Mouse (Mus musculus): ENCODE results near the gene Nmb. TPM values are rescaled to one million over a fixed set of nuclear protein-coding genes. Genes with fewer than 3 reads are reported as not detected.

The Nmb gene
- polyA plus RNA-seq, 1 experiment from 2014 or later: 5.9 TPM

- 0 out of 2 replicates have a peak, but pooled peaks cover 6% of the 10 kb centered on the region for H3K36me3 ChIP-seq (ENCODE audit: control insufficient read depth, insufficient read depth, low read length)
- no peak overlapping the region for H3K4me3 ChIP-seq (ENCODE audit: low read depth, low read length)
- H3K27ac ChIP-seq (ENCODE audit: low read length): no peak overlapping the region
- H3K4me1 ChIP-seq (ENCODE audit: control insufficient read depth, insufficient read depth, low read length): no peaks in the 10 kb centered on the region
- WGBS: 95% methylated on average over 1 of the region's 1 CpGs
- no peak for ATAC-seq
- no peaks in the 10 kb centered on the region for H3K9me3 ChIP-seq (replicated peaks; ENCODE audit: control insufficient read depth, low read length, poor library complexity, severe bottlenecking)
- H3K27me3 ChIP-seq (ENCODE audit: control insufficient read depth, insufficient read depth, low read depth, low read length): no peaks in the 10 kb centered on the region
- H3K4me2 ChIP-seq (ENCODE audit: low read length): no peak overlapping the region
- H3K9ac ChIP-seq (ENCODE audit: low read depth, low read length): no peak overlapping the region
Observed at GRCm38 (mm10) chr7:80932777-80933176, 27.9 kb upstream of the Nmb start.

- H3K36me3 ChIP-seq (ENCODE audit: control insufficient read depth, insufficient read depth, low read length): peaks cover 12% of the 10 kb centered on the region; the same call in 1 of the 2 replicates
- H3K27ac ChIP-seq (ENCODE audit: low read length): no peak overlapping the region
- no peaks in the 10 kb centered on the region for H3K9me3 ChIP-seq (replicated peaks; ENCODE audit: control insufficient read depth, low read length, poor library complexity, severe bottlenecking)
- H3K9ac ChIP-seq (ENCODE audit: low read depth, low read length): no peak overlapping the region
- no peaks in the 10 kb centered on the region for H3K4me1 ChIP-seq (ENCODE audit: control insufficient read depth, insufficient read depth, low read length)
- no peak overlapping the region for H3K4me3 ChIP-seq (ENCODE audit: low read depth, low read length)
- no peaks in the 10 kb centered on the region for H3K27me3 ChIP-seq (ENCODE audit: control insufficient read depth, insufficient read depth, low read depth, low read length)
- WGBS: 94% methylated on average over 8 of the region's 8 CpGs
- H3K4me2 ChIP-seq (ENCODE audit: low read length): no peak overlapping the region
- no peak for ATAC-seq
Observed at GRCm38 (mm10) chr7:80931618-80932207, 26.8 kb upstream of the Nmb start.

- H3K9me3 ChIP-seq (replicated peaks; ENCODE audit: control insufficient read depth, low read length, poor library complexity, severe bottlenecking): no peaks in the 10 kb centered on the region
- peaks cover 17% of the 10 kb centered on the region for H3K36me3 ChIP-seq (ENCODE audit: control insufficient read depth, insufficient read depth, low read length)
- H3K27ac ChIP-seq (ENCODE audit: low read length): no peak overlapping the region
- H3K9ac ChIP-seq (ENCODE audit: low read depth, low read length): no peak overlapping the region
- no peaks in the 10 kb centered on the region for H3K4me1 ChIP-seq (ENCODE audit: control insufficient read depth, insufficient read depth, low read length)
- H3K27me3 ChIP-seq (ENCODE audit: control insufficient read depth, insufficient read depth, low read depth, low read length): no peaks in the 10 kb centered on the region
- ATAC-seq: no peak
- H3K4me2 ChIP-seq (ENCODE audit: low read length): no peak overlapping the region
- 85% methylated on average over 2 of the region's 2 CpGs for WGBS
- H3K4me3 ChIP-seq (ENCODE audit: low read depth, low read length): no peak overlapping the region
Observed at GRCm38 (mm10) chr7:80923165-80923564, 18.3 kb upstream of the Nmb start.

GRCm38 (mm10) chr7:80919647-80920008 is 14.8 kb upstream of the Nmb start:
- ATAC-seq: no peak
- no peaks in the 10 kb centered on the region for H3K27me3 ChIP-seq (ENCODE audit: control insufficient read depth, insufficient read depth, low read depth, low read length)
- peaks cover 17% of the 10 kb centered on the region for H3K36me3 ChIP-seq (ENCODE audit: control insufficient read depth, insufficient read depth, low read length)
- H3K9me3 ChIP-seq (replicated peaks; ENCODE audit: control insufficient read depth, low read length, poor library complexity, severe bottlenecking): no peaks in the 10 kb centered on the region
- no peak overlapping the region for H3K4me3 ChIP-seq (ENCODE audit: low read depth, low read length)
- no peaks in the 10 kb centered on the region for H3K4me1 ChIP-seq (ENCODE audit: control insufficient read depth, insufficient read depth, low read length)
- no peak overlapping the region for H3K9ac ChIP-seq (ENCODE audit: low read depth, low read length)
- no peak overlapping the region for H3K27ac ChIP-seq (ENCODE audit: low read length)
- WGBS: 91% methylated on average over 5 of the region's 5 CpGs
- H3K4me2 ChIP-seq (ENCODE audit: low read length): no peak overlapping the region

GRCm38 (mm10) chr7:80918982-80919646 is 14.2 kb upstream of the Nmb start:
- Histone ChIP-seq H3K27me3 (ENCODE audit: control insufficient read depth, insufficient read depth, low read depth, low read length) (no peaks in the 10 kb centered on the region), H3K4me3 (ENCODE audit: low read depth, low read length) (no peak overlapping the region), H3K4me1 (ENCODE audit: control insufficient read depth, insufficient read depth, low read length) (no peaks in the 10 kb centered on the region), H3K36me3 (ENCODE audit: control insufficient read depth, insufficient read depth, low read length) (peaks cover 13% of the 10 kb centered on the region), H3K27ac (ENCODE audit: low read length) (no peak overlapping the region), H3K9ac (ENCODE audit: low read depth, low read length) (no peak overlapping the region), H3K4me2 (ENCODE audit: low read length) (no peak overlapping the region), H3K9me3 (replicated peaks; ENCODE audit: control insufficient read depth, low read length, poor library complexity, severe bottlenecking) (no peaks in the 10 kb centered on the region)
- no peak for ATAC-seq
- 88% methylated on average over 8 of the region's 8 CpGs for WGBS

GRCm38 (mm10) chr7:80917916-80918465 is 13.1 kb upstream of the Nmb start:
- H3K9ac ChIP-seq (ENCODE audit: low read depth, low read length): no peak overlapping the region
- H3K4me1 ChIP-seq (ENCODE audit: control insufficient read depth, insufficient read depth, low read length): no peaks in the 10 kb centered on the region
- H3K27me3 ChIP-seq (ENCODE audit: control insufficient read depth, insufficient read depth, low read depth, low read length): no peaks in the 10 kb centered on the region
- no peak for ATAC-seq
- H3K36me3 ChIP-seq (ENCODE audit: control insufficient read depth, insufficient read depth, low read length): peaks cover 13% of the 10 kb centered on the region; the same call in 1 of the 2 replicates
- no peak overlapping the region for H3K27ac ChIP-seq (ENCODE audit: low read length)
- H3K4me3 ChIP-seq (ENCODE audit: low read depth, low read length): no peak overlapping the region
- WGBS: 92% methylated on average over 4 of the region's 4 CpGs
- H3K4me2 ChIP-seq (ENCODE audit: low read length): no peak overlapping the region
- H3K9me3 ChIP-seq (replicated peaks; ENCODE audit: control insufficient read depth, low read length, poor library complexity, severe bottlenecking): no peaks in the 10 kb centered on the region

GRCm38 (mm10) chr7:80912496-80912895 is 7.6 kb upstream of the Nmb start:
- no peak for ATAC-seq
- H3K27me3 ChIP-seq (ENCODE audit: control insufficient read depth, insufficient read depth, low read depth, low read length): no peaks in the 10 kb centered on the region
- H3K4me1 ChIP-seq (ENCODE audit: control insufficient read depth, insufficient read depth, low read length): no peaks in the 10 kb centered on the region
- H3K36me3 ChIP-seq (ENCODE audit: control insufficient read depth, insufficient read depth, low read length): peaks cover 21% of the 10 kb centered on the region
- 91% methylated on average over 8 of the region's 8 CpGs for WGBS
- no peak overlapping the region for H3K9ac ChIP-seq (ENCODE audit: low read depth, low read length)
- no peak overlapping the region for H3K27ac ChIP-seq (ENCODE audit: low read length)
- H3K4me2 ChIP-seq (ENCODE audit: low read length): no peak overlapping the region
- H3K4me3 ChIP-seq (ENCODE audit: low read depth, low read length): no peak overlapping the region
- H3K9me3 ChIP-seq (replicated peaks; ENCODE audit: control insufficient read depth, low read length, poor library complexity, severe bottlenecking): no peaks in the 10 kb centered on the region

GRCm38 (mm10) chr7:80911053-80911452 is 6.2 kb upstream of the Nmb start:
- Histone ChIP-seq H3K4me1 (ENCODE audit: control insufficient read depth, insufficient read depth, low read length) (no peaks in the 10 kb centered on the region), H3K36me3 (ENCODE audit: control insufficient read depth, insufficient read depth, low read length) (peaks cover 17% of the 10 kb centered on the region), H3K9ac (ENCODE audit: low read depth, low read length) (no peak overlapping the region), H3K4me2 (ENCODE audit: low read length) (no peak overlapping the region), H3K27ac (ENCODE audit: low read length) (no peak overlapping the region), H3K4me3 (ENCODE audit: low read depth, low read length) (no peak overlapping the region), H3K9me3 (replicated peaks; ENCODE audit: control insufficient read depth, low read length, poor library complexity, severe bottlenecking) (no peaks in the 10 kb centered on the region), H3K27me3 (ENCODE audit: control insufficient read depth, insufficient read depth, low read depth, low read length) (no peaks in the 10 kb centered on the region)
- ATAC-seq: no peak
- 83% methylated on average over 7 of the region's 7 CpGs for WGBS

GRCm38 (mm10) chr7:80903625-80904422 is 1.1 kb downstream of the Nmb start:
- Histone ChIP-seq H3K9ac (ENCODE audit: low read depth, low read length) (no peak overlapping the region), H3K4me3 (ENCODE audit: low read depth, low read length) (no peak overlapping the region), H3K9me3 (replicated peaks; ENCODE audit: control insufficient read depth, low read length, poor library complexity, severe bottlenecking) (no peaks in the 10 kb centered on the region), H3K27me3 (ENCODE audit: control insufficient read depth, insufficient read depth, low read depth, low read length) (no peaks in the 10 kb centered on the region), H3K4me2 (ENCODE audit: low read length) (no peak overlapping the region), H3K27ac (ENCODE audit: low read length) (no peak overlapping the region), H3K36me3 (ENCODE audit: control insufficient read depth, insufficient read depth, low read length) (0 out of 2 replicates have a peak, but pooled peaks cover 2% of the 10 kb centered on the region), H3K4me1 (ENCODE audit: control insufficient read depth, insufficient read depth, low read length) (peaks cover 25% of the 10 kb centered on the region)
- ATAC-seq: no peak
- 87% methylated on average over 11 of the region's 11 CpGs for WGBS
